Mouse (Mus musculus): ENCODE data around the gene Rtl1. TPM values are rescaled to one million over a fixed set of nuclear protein-coding genes. Genes with fewer than 3 reads are reported as not detected.

Rtl1 gene
- total and polyA plus RNA-seq, 2 experiments from 2014 or later: 1.3 to 1.5 TPM

- Histone ChIP-seq H3K27ac (ENCODE audit: low read depth, low read length) (no peak overlapping the region), H3K36me3 (ENCODE audit: insufficient read depth, low read length) (peaks cover 49% of the 10 kb centered on the region), H3K4me1 (ENCODE audit: insufficient read depth, low read length) (no peaks in the 10 kb centered on the region), H3K4me3 (ENCODE audit: low read depth, low read length) (no peak overlapping the region), H3K9me3 (ENCODE audit: low read length) (no peaks in the 10 kb centered on the region), H3K27me3 (ENCODE audit: insufficient read depth, low read length) (no peaks in the 10 kb centered on the region), H3K4me2 (ENCODE audit: low read depth, low read length, poor library complexity, severe bottlenecking) (no peak overlapping the region), H3K9ac (replicated peaks; ENCODE audit: low read length, poor library complexity, severe bottlenecking) (no peak overlapping the region)
- TF ChIP-seq CTCF (IDR thresholded peaks at IDR 0.05): peak; percentile 49
- no peak for DNase-seq (ENCODE audit: low spot score)
- ATAC-seq (ENCODE audit: low FRiP score): no peak
- 50% methylated on average over 13 of the region's 13 CpGs for WGBS
Measured at GRCm38 (mm10) chr12:109608576-109609440, 8.7 kb upstream of the Rtl1 start.

- H3K9me3 ChIP-seq (ENCODE audit: low read length): no peaks in the 10 kb centered on the region
- no peak overlapping the region for H3K27ac ChIP-seq (ENCODE audit: low read depth, low read length)
- H3K27me3 ChIP-seq (ENCODE audit: insufficient read depth, low read length): no peaks in the 10 kb centered on the region
- H3K4me2 ChIP-seq (ENCODE audit: low read depth, low read length, poor library complexity, severe bottlenecking): no peak overlapping the region
- TF ChIP-seq CTCF (IDR thresholded peaks at IDR 0.05): no peak
- no peak for ATAC-seq (ENCODE audit: low FRiP score)
- DNase-seq (ENCODE audit: low spot score): no peak
- H3K36me3 ChIP-seq (ENCODE audit: insufficient read depth, low read length): peaks cover 52% of the 10 kb centered on the region
- no peak overlapping the region for H3K4me3 ChIP-seq (ENCODE audit: low read depth, low read length)
- no peak overlapping the region for H3K9ac ChIP-seq (replicated peaks; ENCODE audit: low read length, poor library complexity, severe bottlenecking)
- 38% methylated on average over 9 of the region's 9 CpGs for WGBS
- H3K4me1 ChIP-seq (ENCODE audit: insufficient read depth, low read length): no peaks in the 10 kb centered on the region
Measured at GRCm38 (mm10) chr12:109607953-109608352, 7.8 kb upstream of the Rtl1 start.

- Histone ChIP-seq H3K9ac (replicated peaks; ENCODE audit: low read length, poor library complexity, severe bottlenecking) (no peak overlapping the region), H3K27ac (ENCODE audit: low read depth, low read length) (no peak overlapping the region), H3K4me3 (ENCODE audit: low read depth, low read length) (no peak overlapping the region), H3K36me3 (ENCODE audit: insufficient read depth, low read length) (peaks cover 55% of the 10 kb centered on the region), H3K9me3 (ENCODE audit: low read length) (no peaks in the 10 kb centered on the region), H3K27me3 (ENCODE audit: insufficient read depth, low read length) (no peaks in the 10 kb centered on the region), H3K4me2 (ENCODE audit: low read depth, low read length, poor library complexity, severe bottlenecking) (no peak overlapping the region), H3K4me1 (ENCODE audit: insufficient read depth, low read length) (no peaks in the 10 kb centered on the region)
- TF ChIP-seq CTCF (IDR thresholded peaks at IDR 0.05): no peak
- DNase-seq (ENCODE audit: low spot score) (no peak), ATAC-seq (ENCODE audit: low FRiP score) (no peak)
- WGBS: 44% methylated on average over 9 of the region's 9 CpGs
Measured at GRCm38 (mm10) chr12:109607191-109607590, 7.1 kb upstream of the Rtl1 start.

- Histone ChIP-seq H3K36me3 (ENCODE audit: insufficient read depth, low read length) (peaks cover 47% of the 10 kb centered on the region), H3K27ac (ENCODE audit: low read depth, low read length) (no peak overlapping the region), H3K4me1 (ENCODE audit: insufficient read depth, low read length) (no peaks in the 10 kb centered on the region), H3K4me2 (ENCODE audit: low read depth, low read length, poor library complexity, severe bottlenecking) (no peak overlapping the region), H3K9me3 (ENCODE audit: low read length) (no peaks in the 10 kb centered on the region), H3K27me3 (ENCODE audit: insufficient read depth, low read length) (no peaks in the 10 kb centered on the region), H3K9ac (replicated peaks; ENCODE audit: low read length, poor library complexity, severe bottlenecking) (no peak overlapping the region), H3K4me3 (ENCODE audit: low read depth, low read length) (no peak overlapping the region)
- ATAC-seq (ENCODE audit: low FRiP score): no peak
- no peak for DNase-seq (ENCODE audit: low spot score)
- TF ChIP-seq CTCF (IDR thresholded peaks at IDR 0.05): no peak
- 49% methylated on average over 16 of the region's 16 CpGs for WGBS
Measured at GRCm38 (mm10) chr12:109604982-109605721, 5.0 kb upstream of the Rtl1 start.

- no peak overlapping the region for H3K4me2 ChIP-seq (ENCODE audit: low read depth, low read length, poor library complexity, severe bottlenecking)
- no peak for ATAC-seq (ENCODE audit: low FRiP score)
- no peak for TF ChIP-seq CTCF (IDR thresholded peaks at IDR 0.05)
- no peak overlapping the region for H3K4me3 ChIP-seq (ENCODE audit: low read depth, low read length)
- WGBS: 74% methylated on average over 12 of the region's 12 CpGs
- no peak overlapping the region for H3K9ac ChIP-seq (replicated peaks; ENCODE audit: low read length, poor library complexity, severe bottlenecking)
- DNase-seq (ENCODE audit: low spot score): no peak
- H3K27ac ChIP-seq (ENCODE audit: low read depth, low read length): no peak overlapping the region
- no peaks in the 10 kb centered on the region for H3K9me3 ChIP-seq (ENCODE audit: low read length)
- H3K36me3 ChIP-seq (ENCODE audit: insufficient read depth, low read length): peaks cover 31% of the 10 kb centered on the region
- no peaks in the 10 kb centered on the region for H3K27me3 ChIP-seq (ENCODE audit: insufficient read depth, low read length)
- H3K4me1 ChIP-seq (ENCODE audit: insufficient read depth, low read length): no peaks in the 10 kb centered on the region; the same call in 1 of the 2 replicates
Measured at GRCm38 (mm10) chr12:109598551-109599250, 1.4 kb downstream of the Rtl1 start.

Data from midbrain, postnatal 0 days (tissue).